Mouse (Mus musculus): ENCODE results near the gene Opcml. TPM values are rescaled to one million over a fixed set of nuclear protein-coding genes. Genes with fewer than 3 reads are reported as not detected.

The Opcml gene
- polyA plus RNA-seq, 1 experiment from 2014 or later, result 13.3 TPM

GRCm38 (mm10) chr9:28490410-28490809 lies 699.8 kb downstream of the Opcml start:
- Histone ChIP-seq H3K27me3 (replicated peaks; ENCODE audit: control insufficient read depth, insufficient read depth, low read length) (no peaks in the 10 kb centered on the region), H3K36me3 (ENCODE audit: control insufficient read depth, insufficient read depth, low read length) (no peaks in the 10 kb centered on the region), H3K4me3 (ENCODE audit: low read depth, low read length) (no peak overlapping the region), H3K9me3 (replicated peaks; ENCODE audit: control insufficient read depth, low read length) (no peaks in the 10 kb centered on the region), H3K4me2 (ENCODE audit: low read length) (no peak overlapping the region), H3K4me1 (ENCODE audit: control insufficient read depth, insufficient read depth, low read length) (no peaks in the 10 kb centered on the region), H3K27ac (ENCODE audit: low read depth, low read length) (no peak overlapping the region), H3K9ac (ENCODE audit: low read length) (no peak overlapping the region)
- no peak for DNase-seq (ENCODE audit: low spot score)
- WGBS, result 91% methylated on average over 3 of the region's 3 CpGs
- no peak for ATAC-seq

- Histone ChIP-seq H3K4me1 (ENCODE audit: control insufficient read depth, insufficient read depth, low read length) (no peaks in the 10 kb centered on the region), H3K36me3 (ENCODE audit: control insufficient read depth, insufficient read depth, low read length) (no peaks in the 10 kb centered on the region), H3K27me3 (replicated peaks; ENCODE audit: control insufficient read depth, insufficient read depth, low read length) (no peaks in the 10 kb centered on the region), H3K9ac (ENCODE audit: low read length) (no peak overlapping the region), H3K9me3 (replicated peaks; ENCODE audit: control insufficient read depth, low read length) (no peaks in the 10 kb centered on the region), H3K27ac (ENCODE audit: low read depth, low read length) (no peak overlapping the region), H3K4me2 (ENCODE audit: low read length) (no peak overlapping the region), H3K4me3 (ENCODE audit: low read depth, low read length) (no peak overlapping the region)
- DNase-seq (ENCODE audit: low spot score) (no peak), ATAC-seq (no peak)
- 77% methylated on average over 12 of the region's 12 CpGs for WGBS
These were observed 709.5 kb downstream of the Opcml start for GRCm38 (mm10) chr9:28499841-28500794.

- 94% methylated on average over 3 of the region's 3 CpGs for WGBS
- no peaks in the 10 kb centered on the region for H3K36me3 ChIP-seq (ENCODE audit: control insufficient read depth, insufficient read depth, low read length)
- H3K9ac ChIP-seq (ENCODE audit: low read length), result no peak overlapping the region
- H3K4me3 ChIP-seq (ENCODE audit: low read depth, low read length), result no peak overlapping the region
- H3K27me3 ChIP-seq (replicated peaks; ENCODE audit: control insufficient read depth, insufficient read depth, low read length), result no peaks in the 10 kb centered on the region
- no peak overlapping the region for H3K27ac ChIP-seq (ENCODE audit: low read depth, low read length)
- ATAC-seq (no peak), DNase-seq (ENCODE audit: low spot score) (no peak)
- no peak overlapping the region for H3K4me2 ChIP-seq (ENCODE audit: low read length)
- 0 out of 2 replicates have a peak, but pooled peaks cover 3% of the 10 kb centered on the region for H3K4me1 ChIP-seq (ENCODE audit: control insufficient read depth, insufficient read depth, low read length)
- no peaks in the 10 kb centered on the region for H3K9me3 ChIP-seq (replicated peaks; ENCODE audit: control insufficient read depth, low read length)
These were observed 723.3 kb downstream of the Opcml start for GRCm38 (mm10) chr9:28513905-28514304.

GRCm38 (mm10) chr9:28533191-28533590 lies 742.6 kb downstream of the Opcml start:
- H3K9ac ChIP-seq (ENCODE audit: low read length), result no peak overlapping the region

GRCm38 (mm10) chr9:28535006-28535405 lies 744.4 kb downstream of the Opcml start:
- no peak for DNase-seq (ENCODE audit: low spot score)
- WGBS, result 72% methylated on average over 4 of the region's 4 CpGs
- Histone ChIP-seq H3K36me3 (ENCODE audit: control insufficient read depth, insufficient read depth, low read length) (no peaks in the 10 kb centered on the region), H3K4me2 (ENCODE audit: low read length) (no peak overlapping the region), H3K4me3 (ENCODE audit: low read depth, low read length) (no peak overlapping the region), H3K9me3 (replicated peaks; ENCODE audit: control insufficient read depth, low read length) (no peaks in the 10 kb centered on the region), H3K4me1 (ENCODE audit: control insufficient read depth, insufficient read depth, low read length) (0 out of 2 replicates have a peak, but pooled peaks cover 2% of the 10 kb centered on the region), H3K27me3 (replicated peaks; ENCODE audit: control insufficient read depth, insufficient read depth, low read length) (no peaks in the 10 kb centered on the region), H3K9ac (ENCODE audit: low read length) (no peak overlapping the region), H3K27ac (ENCODE audit: low read depth, low read length) (no peak overlapping the region)
- no peak for ATAC-seq

More at GRCm38 (mm10) chr9:28533191-28533590, 742.6 kb downstream of the Opcml start:
- Histone ChIP-seq H3K4me2 (ENCODE audit: low read length) (no peak overlapping the region), H3K36me3 (ENCODE audit: control insufficient read depth, insufficient read depth, low read length) (no peaks in the 10 kb centered on the region), H3K9me3 (replicated peaks; ENCODE audit: control insufficient read depth, low read length) (no peaks in the 10 kb centered on the region), H3K4me3 (ENCODE audit: low read depth, low read length) (no peak overlapping the region), H3K27me3 (replicated peaks; ENCODE audit: control insufficient read depth, insufficient read depth, low read length) (no peaks in the 10 kb centered on the region), H3K4me1 (ENCODE audit: control insufficient read depth, insufficient read depth, low read length) (0 out of 2 replicates have a peak, but pooled peaks cover 2% of the 10 kb centered on the region), H3K27ac (ENCODE audit: low read depth, low read length) (no peak overlapping the region)
- peak; percentile 37; the same call in 1 of the 2 replicates for ATAC-seq
- WGBS, result 44% methylated on average over 1 of the region's 1 CpGs
- peak; percentile 64 for DNase-seq (ENCODE audit: low spot score)

- H3K9me3 ChIP-seq (replicated peaks; ENCODE audit: control insufficient read depth, low read length), result no peaks in the 10 kb centered on the region
- H3K36me3 ChIP-seq (ENCODE audit: control insufficient read depth, insufficient read depth, low read length), result no peaks in the 10 kb centered on the region
- 80% methylated on average over 4 of the region's 4 CpGs for WGBS
- H3K4me2 ChIP-seq (ENCODE audit: low read length), result no peak overlapping the region
- no peak for DNase-seq (ENCODE audit: low spot score)
- H3K27ac ChIP-seq (ENCODE audit: low read depth, low read length), result no peak overlapping the region
- H3K27me3 ChIP-seq (replicated peaks; ENCODE audit: control insufficient read depth, insufficient read depth, low read length), result no peaks in the 10 kb centered on the region
- H3K9ac ChIP-seq (ENCODE audit: low read length), result no peak overlapping the region
- H3K4me1 ChIP-seq (ENCODE audit: control insufficient read depth, insufficient read depth, low read length), result 0 out of 2 replicates have a peak, but pooled peaks cover 2% of the 10 kb centered on the region
- H3K4me3 ChIP-seq (ENCODE audit: low read depth, low read length), result no peak overlapping the region
- no peak for ATAC-seq
These were observed 746.1 kb downstream of the Opcml start for GRCm38 (mm10) chr9:28536637-28537036.

- Histone ChIP-seq H3K27ac (ENCODE audit: low read depth, low read length) (no peak overlapping the region), H3K4me3 (ENCODE audit: low read depth, low read length) (no peak overlapping the region), H3K9me3 (replicated peaks; ENCODE audit: control insufficient read depth, low read length) (no peaks in the 10 kb centered on the region), H3K9ac (ENCODE audit: low read length) (no peak overlapping the region), H3K36me3 (ENCODE audit: control insufficient read depth, insufficient read depth, low read length) (no peaks in the 10 kb centered on the region), H3K27me3 (replicated peaks; ENCODE audit: control insufficient read depth, insufficient read depth, low read length) (no peaks in the 10 kb centered on the region), H3K4me2 (ENCODE audit: low read length) (no peak overlapping the region), H3K4me1 (ENCODE audit: control insufficient read depth, insufficient read depth, low read length) (no peaks in the 10 kb centered on the region)
- DNase-seq (ENCODE audit: low spot score) (no peak), ATAC-seq (no peak)
- 34% methylated on average over 9 of the region's 9 CpGs for WGBS
These were observed 757.6 kb downstream of the Opcml start for GRCm38 (mm10) chr9:28548189-28548588.

GRCm38 (mm10) chr9:28552387-28553182 lies 762.0 kb downstream of the Opcml start:
- Histone ChIP-seq H3K9ac (ENCODE audit: low read length) (no peak overlapping the region), H3K4me3 (ENCODE audit: low read depth, low read length) (no peak overlapping the region), H3K9me3 (replicated peaks; ENCODE audit: control insufficient read depth, low read length) (no peaks in the 10 kb centered on the region), H3K4me1 (ENCODE audit: control insufficient read depth, insufficient read depth, low read length) (no peaks in the 10 kb centered on the region), H3K36me3 (ENCODE audit: control insufficient read depth, insufficient read depth, low read length) (no peaks in the 10 kb centered on the region), H3K27me3 (replicated peaks; ENCODE audit: control insufficient read depth, insufficient read depth, low read length) (no peaks in the 10 kb centered on the region), H3K4me2 (ENCODE audit: low read length) (no peak overlapping the region), H3K27ac (ENCODE audit: low read depth, low read length) (no peak overlapping the region)
- DNase-seq (ENCODE audit: low spot score), result no peak
- WGBS, result 91% methylated on average over 1 of the region's 1 CpGs
- ATAC-seq, result no peak
